Comparison of ENCODE assay signal across 8 mouse cellular contexts in genomic region chr1:130740781-130741720, GRCm38 (mm10). TPM values are rescaled to one million over a fixed set of nuclear protein-coding genes. Genes with fewer than 3 reads are reported as not detected.
DNase-seq lines count a peak whose midpoint lies in the region; ATAC-seq lines count a peak whose summit lies in the region.

No protein-coding gene starts in this region.

- WGBS in intestine, embryonic 16.5 days = 46% methylated on average over 15 of the region's 15 CpGs
- WGBS in lung, embryonic 15.5 days = 40% methylated on average over 15 of the region's 15 CpGs
- WGBS in stomach, embryonic 16.5 days = 53% methylated on average over 15 of the region's 15 CpGs

- no peak overlapping the region for H3K4me3 ChIP-seq in intestine, embryonic 16.5 days (ENCODE audit: low read length)
- H3K4me3 ChIP-seq in lung, embryonic 15.5 days = no peak overlapping the region
- no peak overlapping the region for H3K4me3 ChIP-seq in stomach, embryonic 16.5 days (replicated peaks; ENCODE audit: low read length)

- H3K27ac ChIP-seq in intestine, embryonic 16.5 days (ENCODE audit: low read length) = peak overlapping the region; percentile 62
- H3K27ac ChIP-seq in lung, embryonic 15.5 days = peak overlapping the region; percentile 44
- peak overlapping the region; percentile 69; the same call in 1 of the 2 replicates for H3K27ac ChIP-seq in stomach, embryonic 16.5 days (ENCODE audit: low read length)

- peak overlapping the region; percentile 31; the same call in 1 of the 2 replicates for H3K9ac ChIP-seq in intestine, embryonic 16.5 days (ENCODE audit: low read depth, low read length)
- no peak overlapping the region for H3K9ac ChIP-seq in lung, embryonic 15.5 days
- H3K9ac ChIP-seq in stomach, embryonic 16.5 days (ENCODE audit: low read length) = peak overlapping the region; percentile 40; the same call in 1 of the 2 replicates

- H3K36me3 ChIP-seq in intestine, embryonic 16.5 days (ENCODE audit: control insufficient read depth, insufficient read depth, low read length) = peaks cover 3% of the 10 kb centered on the region; the same call in 1 of the 2 replicates
- H3K36me3 ChIP-seq in lung, embryonic 15.5 days = no peaks in the 10 kb centered on the region
- H3K36me3 ChIP-seq in stomach, embryonic 16.5 days (ENCODE audit: control insufficient read depth, insufficient read depth, low read length) = no peaks in the 10 kb centered on the region

- no peaks in the 10 kb centered on the region for H3K27me3 ChIP-seq in intestine, embryonic 16.5 days (replicated peaks; ENCODE audit: control insufficient read depth, insufficient read depth, low read length)
- no peaks in the 10 kb centered on the region for H3K27me3 ChIP-seq in lung, embryonic 15.5 days
- no peaks in the 10 kb centered on the region for H3K27me3 ChIP-seq in stomach, embryonic 16.5 days (ENCODE audit: control insufficient read depth, insufficient read depth, low read length)

- peak; percentile 55 to 65 for DNase-seq in cerebellum, postnatal 14 days
- no peak for DNase-seq in cerebellum, adult 9-11 months
- peak; percentile 28 for DNase-seq in thymus, postnatal 14 days
- no peak for DNase-seq in thymus, postnatal 25 days
- DNase-seq in B cell, adult 2 months = no peak

- peaks cover 31% of the 10 kb centered on the region for H3K4me1 ChIP-seq in intestine, embryonic 16.5 days (ENCODE audit: control insufficient read depth, insufficient read depth, low read length)
- H3K4me1 ChIP-seq in lung, embryonic 15.5 days = peaks cover 21% of the 10 kb centered on the region; the same call in 1 of the 2 replicates
- H3K4me1 ChIP-seq in stomach, embryonic 16.5 days (ENCODE audit: control insufficient read depth, insufficient read depth, low read length) = peaks cover 19% of the 10 kb centered on the region

- no peak overlapping the region for H3K4me2 ChIP-seq in intestine, embryonic 16.5 days (ENCODE audit: low read depth, low read length)
- H3K4me2 ChIP-seq in lung, embryonic 15.5 days = no peak overlapping the region
- H3K4me2 ChIP-seq in stomach, embryonic 16.5 days (ENCODE audit: low read depth, low read length) = 0 out of 2 replicates have a peak overlapping the region, but pooled peaks have one; percentile 3

- ATAC-seq in intestine, embryonic 16.5 days = peak; percentile 64
- peak; percentile 76; the same call in 1 of the 2 replicates for ATAC-seq in lung, embryonic 15.5 days (ENCODE audit: borderline replicate concordance, extremely low read depth, low FRiP score, low TSS enrichment)
- ATAC-seq in stomach, embryonic 16.5 days (ENCODE audit: insufficient read depth, low FRiP score) = peak; percentile 74

- no peaks in the 10 kb centered on the region for H3K9me3 ChIP-seq in intestine, embryonic 16.5 days (ENCODE audit: control insufficient read depth, low read length)
- H3K9me3 ChIP-seq in lung, embryonic 15.5 days = no peaks in the 10 kb centered on the region
- no peaks in the 10 kb centered on the region for H3K9me3 ChIP-seq in stomach, embryonic 16.5 days (replicated peaks; ENCODE audit: control insufficient read depth, low read length)

RNA-seq across cellular contexts. Expression of gene AA986860, which starts 9.3 kb away (rescaled TPM):
- polyA plus RNA-seq in intestine, embryonic 16.5 days (2015; fragmentation: Nextera tagmentation; extraction: Ambion mirVana) = 74.7 and 81.2 TPM in 2 replicates
- polyA plus RNA-seq in lung, embryonic 15.5 days (2015; fragmentation: Nextera tagmentation; extraction: Ambion mirVana) = 10.9 and 13.0 TPM in 2 replicates
- 44.2 and 52.0 TPM in 2 replicates for polyA plus RNA-seq in stomach, embryonic 16.5 days (2015; fragmentation: Nextera tagmentation; extraction: Ambion mirVana)

RNA-seq across cellular contexts. Expression of gene Pfkfb2, which starts 12.0 kb away (rescaled TPM):
- polyA plus RNA-seq in intestine, embryonic 16.5 days (2015; fragmentation: Nextera tagmentation; extraction: Ambion mirVana) = 12.1 and 12.4 TPM in 2 replicates
- polyA plus RNA-seq in lung, embryonic 15.5 days (2015; fragmentation: Nextera tagmentation; extraction: Ambion mirVana) = 7.9 and 9.5 TPM in 2 replicates
- polyA plus RNA-seq in stomach, embryonic 16.5 days (2015; fragmentation: Nextera tagmentation; extraction: Ambion mirVana) = 11.3 and 11.6 TPM in 2 replicates

RNA-seq across cellular contexts. Expression of gene Yod1, which starts 23.9 kb away (rescaled TPM):
- polyA plus RNA-seq in intestine, embryonic 16.5 days (2015; fragmentation: Nextera tagmentation; extraction: Ambion mirVana) = 8.5 and 9.9 TPM in 2 replicates
- polyA plus RNA-seq in lung, embryonic 15.5 days (2015; fragmentation: Nextera tagmentation; extraction: Ambion mirVana) = 13.4 and 16.5 TPM in 2 replicates
- 14.9 and 15.8 TPM in 2 replicates for polyA plus RNA-seq in stomach, embryonic 16.5 days (2015; fragmentation: Nextera tagmentation; extraction: Ambion mirVana)

RNA-seq across cellular contexts. Expression of gene Gm29427, which starts 25.5 kb away (rescaled TPM):
- 0.07 TPM in 1 of 2 replicates, not detected in the other for polyA plus RNA-seq in intestine, embryonic 16.5 days (2015; fragmentation: Nextera tagmentation; extraction: Ambion mirVana)
- not detected in 2 replicates for polyA plus RNA-seq in lung, embryonic 15.5 days (2015; fragmentation: Nextera tagmentation; extraction: Ambion mirVana)
- 0.09 TPM in 1 of 2 replicates, not detected in the other for polyA plus RNA-seq in stomach, embryonic 16.5 days (2015; fragmentation: Nextera tagmentation; extraction: Ambion mirVana)

RNA-seq across cellular contexts. Expression of gene Fcamr, which starts 59.7 kb away (rescaled TPM):
- polyA plus RNA-seq in intestine, embryonic 16.5 days (2015; fragmentation: Nextera tagmentation; extraction: Ambion mirVana) = 0.10 and 0.20 TPM in 2 replicates
- not detected in 2 replicates for polyA plus RNA-seq in lung, embryonic 15.5 days (2015; fragmentation: Nextera tagmentation; extraction: Ambion mirVana)
- 0.42 and 0.56 TPM in 2 replicates for polyA plus RNA-seq in stomach, embryonic 16.5 days (2015; fragmentation: Nextera tagmentation; extraction: Ambion mirVana)

Comparison
In these comparisons a context has a peak if more than half of its experiments do, and no peak if none do; other contexts are left out.
1. DNase-seq: peak in cerebellum, postnatal 14 days (2 of 2) and thymus, postnatal 14 days (single experiment); none in cerebellum, adult 9-11 months (single experiment), thymus, postnatal 25 days (single experiment) and B cell, adult 2 months (0 of 2).
2. Peak in every context shown above with its lines, with median percentiles within 50 percentile points of each other: ATAC-seq and H3K27ac ChIP-seq.